Mouse (Mus musculus): ENCODE measurements around the gene Lcn4. TPM values are rescaled to one million over a fixed set of nuclear protein-coding genes. Genes with fewer than 3 reads are reported as not detected.

The Lcn4 gene
- total and polyA plus RNA-seq, 2 experiments from 2014 or later: not detected

DNA sequence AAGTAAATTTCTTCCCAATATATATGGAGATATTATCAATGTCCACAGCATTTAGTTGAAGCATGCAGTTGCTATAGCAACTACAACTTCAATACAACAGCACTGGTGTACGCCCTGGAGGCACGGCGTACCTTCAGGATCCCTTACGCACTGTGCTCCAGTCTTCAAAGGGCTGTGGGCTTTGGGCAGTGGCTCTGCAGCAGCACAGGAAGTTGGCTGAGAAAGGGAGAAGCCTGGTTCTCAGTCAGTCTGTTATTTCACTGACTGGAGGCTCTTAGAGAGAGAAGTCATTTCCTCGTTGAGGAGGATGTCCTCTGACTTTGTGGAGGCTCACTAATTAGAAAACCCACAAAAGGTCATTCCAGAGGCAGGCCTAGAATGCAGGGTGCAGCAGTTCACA, 48.1 kb downstream of the Lcn4 start:
- ATAC-seq (ENCODE audit: low FRiP score): no peak
- H3K9me3 ChIP-seq (ENCODE audit: low read length): no peaks in the 10 kb centered on the region
- no peak overlapping the region for H3K4me2 ChIP-seq (ENCODE audit: low read depth, low read length, poor library complexity, severe bottlenecking)
- H3K9ac ChIP-seq (replicated peaks; ENCODE audit: low read length, poor library complexity, severe bottlenecking): no peak overlapping the region
- no peak overlapping the region for H3K4me3 ChIP-seq (ENCODE audit: low read depth, low read length)
- no peak for DNase-seq (ENCODE audit: low spot score)
- no peaks in the 10 kb centered on the region for H3K36me3 ChIP-seq (ENCODE audit: insufficient read depth, low read length)
- no peak overlapping the region for H3K27ac ChIP-seq (ENCODE audit: low read depth, low read length)
- no peak for TF ChIP-seq CTCF (IDR thresholded peaks at IDR 0.05)
- H3K4me1 ChIP-seq (ENCODE audit: insufficient read depth, low read length): peaks cover 3% of the 10 kb centered on the region
- no peaks in the 10 kb centered on the region for H3K27me3 ChIP-seq (ENCODE audit: insufficient read depth, low read length)
- WGBS: 56% methylated on average over 5 of the region's 5 CpGs

DNA sequence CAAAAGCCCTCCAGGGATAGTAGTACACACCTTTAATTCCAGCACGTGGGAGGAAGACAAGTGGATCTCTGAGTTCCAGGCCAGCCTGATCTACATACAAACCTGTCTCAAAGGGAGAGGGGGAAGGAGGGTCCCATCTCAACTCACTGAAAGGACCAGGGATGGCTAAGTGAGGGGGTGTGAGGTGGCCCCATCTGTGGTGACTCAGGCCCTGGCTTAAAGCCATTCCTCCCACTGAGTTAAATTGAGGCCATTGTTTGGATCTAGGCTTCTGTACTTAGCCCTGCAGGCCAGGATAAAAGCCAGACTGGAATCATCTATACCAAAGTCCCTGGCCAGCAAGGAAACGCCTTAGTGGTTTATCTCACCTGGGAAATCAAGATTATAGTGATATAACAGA, 49.8 kb downstream of the Lcn4 start:
- no peak for ATAC-seq (ENCODE audit: low FRiP score)
- no peak for DNase-seq (ENCODE audit: low spot score)
- H3K4me3 ChIP-seq (ENCODE audit: low read depth, low read length): no peak overlapping the region
- H3K27ac ChIP-seq (ENCODE audit: low read depth, low read length): no peak overlapping the region
- H3K9ac ChIP-seq (replicated peaks; ENCODE audit: low read length, poor library complexity, severe bottlenecking): no peak overlapping the region
- H3K27me3 ChIP-seq (ENCODE audit: insufficient read depth, low read length): no peaks in the 10 kb centered on the region
- H3K36me3 ChIP-seq (ENCODE audit: insufficient read depth, low read length): no peaks in the 10 kb centered on the region
- WGBS: 48% methylated on average over 2 of the region's 2 CpGs
- no peak for TF ChIP-seq CTCF (IDR thresholded peaks at IDR 0.05)
- H3K4me2 ChIP-seq (ENCODE audit: low read depth, low read length, poor library complexity, severe bottlenecking): no peak overlapping the region
- no peaks in the 10 kb centered on the region for H3K9me3 ChIP-seq (ENCODE audit: low read length)
- no peaks in the 10 kb centered on the region; the same call in 1 of the 2 replicates for H3K4me1 ChIP-seq (ENCODE audit: insufficient read depth, low read length)

DNA sequence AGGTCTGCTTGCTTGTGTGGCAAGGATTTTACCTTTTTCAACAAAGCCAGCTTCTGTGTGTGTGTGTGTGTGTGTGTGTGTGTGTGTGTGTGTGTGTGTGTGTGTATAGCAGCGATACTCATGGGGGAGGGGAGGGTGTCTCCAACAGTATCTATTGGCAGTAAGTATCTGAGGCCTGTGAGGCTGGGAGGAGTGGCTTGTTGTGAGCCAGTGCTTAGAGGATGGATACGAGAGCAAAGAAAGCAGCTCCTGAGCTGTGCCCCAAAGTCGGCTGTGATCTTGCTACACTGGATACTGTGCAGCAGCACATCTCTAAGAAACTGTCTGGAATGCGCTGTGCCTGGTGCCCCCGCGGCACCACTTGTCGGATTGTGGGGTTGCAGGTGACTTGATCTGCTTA, 53.2 kb downstream of the Lcn4 start:
- H3K27me3 ChIP-seq (ENCODE audit: insufficient read depth, low read length): no peaks in the 10 kb centered on the region
- DNase-seq (ENCODE audit: low spot score) (no peak), ATAC-seq (ENCODE audit: low FRiP score) (no peak)
- no peak for TF ChIP-seq CTCF (IDR thresholded peaks at IDR 0.05)
- H3K4me2 ChIP-seq (ENCODE audit: low read depth, low read length, poor library complexity, severe bottlenecking): no peak overlapping the region
- H3K36me3 ChIP-seq (ENCODE audit: insufficient read depth, low read length): no peaks in the 10 kb centered on the region
- H3K4me1 ChIP-seq (ENCODE audit: insufficient read depth, low read length): no peaks in the 10 kb centered on the region; the same call in 1 of the 2 replicates
- no peak overlapping the region for H3K27ac ChIP-seq (ENCODE audit: low read depth, low read length)
- WGBS: 57% methylated on average over 7 of the region's 7 CpGs
- H3K9ac ChIP-seq (replicated peaks; ENCODE audit: low read length, poor library complexity, severe bottlenecking): no peak overlapping the region
- no peak overlapping the region for H3K4me3 ChIP-seq (ENCODE audit: low read depth, low read length)
- no peaks in the 10 kb centered on the region for H3K9me3 ChIP-seq (ENCODE audit: low read length)

Other genes with a start within 250 kb of the Lcn4 start
- gene Sec16a, start 226.1 kb downstream of the Lcn4 start, total RNA-seq (2014; rRNA removed): 63.3 and 76.7 TPM in 2 replicates
- 9.9 and 12.6 TPM in 2 replicates for gene Sec16a, start 226.1 kb downstream of the Lcn4 start, polyA plus RNA-seq (2015; fragmentation: Nextera tagmentation; extraction: Ambion mirVana)
- gene Notch1, start 154.6 kb downstream of the Lcn4 start, total RNA-seq (2014; rRNA removed): 48.9 and 65.8 TPM in 2 replicates
- 6.8 and 7.6 TPM in 2 replicates for gene Notch1, start 154.6 kb downstream of the Lcn4 start, polyA plus RNA-seq (2015; fragmentation: Nextera tagmentation; extraction: Ambion mirVana)
- 69.9 and 83.0 TPM in 2 replicates for gene Egfl7, start 91.3 kb downstream of the Lcn4 start, total RNA-seq (2014; rRNA removed)
- gene Egfl7, start 91.3 kb downstream of the Lcn4 start, polyA plus RNA-seq (2015; fragmentation: Nextera tagmentation; extraction: Ambion mirVana): 63.2 and 70.9 TPM in 2 replicates
- not detected in 2 replicates for gene Gm20532, start 84.6 kb downstream of the Lcn4 start, total RNA-seq (2014; rRNA removed)
- gene Gm20532, start 84.6 kb downstream of the Lcn4 start, polyA plus RNA-seq (2015; fragmentation: Nextera tagmentation; extraction: Ambion mirVana): 0.25 TPM in 1 of 2 replicates, not detected in the other
- gene Agpat2, start 66.9 kb downstream of the Lcn4 start, total RNA-seq (2014; rRNA removed): 6.4 and 8.4 TPM in 2 replicates
- 5.0 and 6.3 TPM in 2 replicates for gene Agpat2, start 66.9 kb downstream of the Lcn4 start, polyA plus RNA-seq (2015; fragmentation: Nextera tagmentation; extraction: Ambion mirVana)
- gene Fam69b, start 42.8 kb downstream of the Lcn4 start, total RNA-seq (2014; rRNA removed): 237 and 261 TPM in 2 replicates
- gene Fam69b, start 42.8 kb downstream of the Lcn4 start, polyA plus RNA-seq (2015; fragmentation: Nextera tagmentation; extraction: Ambion mirVana): 155 and 162 TPM in 2 replicates
- gene Abo, start 193.7 kb upstream of the Lcn4 start, total RNA-seq (2014; rRNA removed): not detected in 2 replicates
- not detected in 2 replicates for gene Abo, start 193.7 kb upstream of the Lcn4 start, polyA plus RNA-seq (2015; fragmentation: Nextera tagmentation; extraction: Ambion mirVana)
- 17.2 and 23.8 TPM in 2 replicates for gene Surf6, start 231.6 kb upstream of the Lcn4 start, total RNA-seq (2014; rRNA removed)
- gene Surf6, start 231.6 kb upstream of the Lcn4 start, polyA plus RNA-seq (2015; fragmentation: Nextera tagmentation; extraction: Ambion mirVana): 24.7 and 27.8 TPM in 2 replicates
- 106 and 119 TPM in 2 replicates for gene Med22, start 239.4 kb upstream of the Lcn4 start, total RNA-seq (2014; rRNA removed)
- gene Med22, start 239.4 kb upstream of the Lcn4 start, polyA plus RNA-seq (2015; fragmentation: Nextera tagmentation; extraction: Ambion mirVana): 139 and 144 TPM in 2 replicates
- 910 and 1,034 TPM in 2 replicates for gene Rpl7a, start 239.5 kb upstream of the Lcn4 start, total RNA-seq (2014; rRNA removed)
- 411 and 433 TPM in 2 replicates for gene Rpl7a, start 239.5 kb upstream of the Lcn4 start, polyA plus RNA-seq (2015; fragmentation: Nextera tagmentation; extraction: Ambion mirVana)
- 27.5 and 30.0 TPM in 2 replicates for gene Surf2, start 245.1 kb upstream of the Lcn4 start, total RNA-seq (2014; rRNA removed)
- 55.2 and 55.5 TPM in 2 replicates for gene Surf2, start 245.1 kb upstream of the Lcn4 start, polyA plus RNA-seq (2015; fragmentation: Nextera tagmentation; extraction: Ambion mirVana)
- gene Surf1, start 245.2 kb upstream of the Lcn4 start, total RNA-seq (2014; rRNA removed): 59.7 and 78.8 TPM in 2 replicates
- gene Surf1, start 245.2 kb upstream of the Lcn4 start, polyA plus RNA-seq (2015; fragmentation: Nextera tagmentation; extraction: Ambion mirVana): 112 and 122 TPM in 2 replicates

All from midbrain, postnatal 0 days (tissue).